Mouse (Mus musculus): Measurements from ENCODE around the gene Nfkbiz. TPM values are rescaled to one million over a fixed set of nuclear protein-coding genes. Genes with fewer than 3 reads are reported as not detected.
A peak's percentile ranks its signal among the peaks of the same experiment; 100 is the strongest.

The Nfkbiz gene
- total RNA-seq, 2 experiments from 2014 or later = 3.0 to 4.0 TPM

DNA sequence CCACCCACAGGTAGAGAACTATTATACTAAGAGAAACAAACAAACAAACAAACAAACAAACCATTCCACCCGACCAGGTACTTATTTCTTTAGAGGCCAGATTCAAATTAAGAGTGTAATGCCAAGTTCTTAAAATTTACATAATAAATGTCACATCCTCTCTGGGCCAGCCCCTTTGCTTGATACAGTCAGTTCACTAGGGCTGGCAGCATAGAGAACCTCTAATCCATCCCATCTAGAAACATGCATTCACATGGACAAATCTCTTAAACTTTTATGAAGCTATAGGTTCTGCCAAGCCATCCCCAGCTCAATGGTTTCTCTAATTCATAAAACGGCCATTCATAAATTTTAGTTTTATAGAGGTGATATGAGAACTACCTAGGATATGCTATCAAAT is 1.5 kb downstream of the Nfkbiz start:
- no peak for DNase-seq
- intact Hi-C loops (cut with DNase I) = loop anchor here (10.0 kb wide), 1 partner anchor 222 kb away; no protein-coding TSS in a partner anchor

DNA sequence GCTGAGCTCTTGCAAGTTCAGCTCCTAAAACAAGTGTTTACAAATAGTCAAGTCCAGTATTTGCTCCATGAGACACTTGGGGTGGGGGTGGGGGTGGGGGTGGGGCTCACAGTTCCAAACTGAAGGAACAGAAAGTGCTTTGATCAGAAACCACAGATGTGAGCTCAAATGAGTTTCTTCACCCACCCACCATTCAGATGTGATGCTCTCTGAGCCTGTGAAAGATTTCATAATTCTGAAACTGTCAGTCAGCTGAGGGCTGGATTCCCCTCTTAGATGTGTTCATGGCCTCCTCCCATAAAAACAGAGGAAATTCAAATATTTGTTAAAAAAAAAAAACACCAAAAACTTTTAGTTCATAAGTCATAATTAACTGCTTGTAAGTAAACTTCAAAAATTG is 2.9 kb downstream of the Nfkbiz start:
- no peak for DNase-seq
- intact Hi-C loops (cut with DNase I) = loop anchor here (10.0 kb wide), 1 partner anchor 221 kb away; no protein-coding TSS in a partner anchor

DNA sequence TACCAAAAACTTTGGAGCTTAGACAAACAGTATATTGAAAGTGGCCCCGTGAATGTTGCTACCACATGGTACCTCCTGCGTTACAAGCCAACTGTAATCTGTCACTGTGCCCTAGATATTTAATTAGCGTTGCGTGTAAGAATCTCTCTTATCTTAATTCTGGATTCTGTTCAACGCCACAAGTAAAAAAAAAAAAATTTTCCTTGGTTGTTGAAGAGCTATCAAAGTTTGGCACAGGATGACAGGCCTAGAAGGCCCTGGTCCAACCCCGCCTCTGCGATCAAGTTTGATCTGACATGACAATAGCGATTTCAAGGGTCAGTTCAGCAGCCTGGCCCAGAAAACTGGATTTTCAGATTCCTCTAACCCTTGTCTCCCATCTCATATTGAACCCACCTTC is 6.1 kb downstream of the Nfkbiz start:
- intact Hi-C loops (cut with DNase I) = loop anchor here (10.0 kb wide), 1 partner anchor 218 kb away; no protein-coding TSS in a partner anchor

DNA sequence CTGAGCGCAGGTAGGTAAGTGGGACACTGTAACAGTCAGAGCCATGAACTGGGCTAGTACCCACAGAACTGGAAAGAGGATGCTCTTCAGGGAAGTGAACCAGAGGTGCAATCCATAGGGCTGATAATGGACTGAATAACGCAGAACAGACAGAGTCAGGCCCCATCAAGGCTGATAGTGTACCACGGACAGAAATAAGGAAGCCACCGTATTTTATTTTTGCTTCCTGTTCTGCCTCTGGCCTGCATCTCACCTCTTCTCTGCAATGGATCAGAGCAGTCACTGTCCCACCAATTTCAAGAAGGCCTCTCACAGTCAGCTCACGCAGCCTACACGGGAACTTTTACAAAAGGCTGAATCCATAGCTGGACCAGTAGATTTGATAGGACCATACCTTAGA is 6.7 kb downstream of the Nfkbiz start:
- DNase-seq = no peak
- intact Hi-C loops (cut with DNase I) = loop anchor here (10.0 kb wide), 1 partner anchor 217 kb away; no protein-coding TSS in a partner anchor

More for the DNA sequence above, 6.1 kb downstream of the Nfkbiz start:
- DNase-seq = no peak

DNA sequence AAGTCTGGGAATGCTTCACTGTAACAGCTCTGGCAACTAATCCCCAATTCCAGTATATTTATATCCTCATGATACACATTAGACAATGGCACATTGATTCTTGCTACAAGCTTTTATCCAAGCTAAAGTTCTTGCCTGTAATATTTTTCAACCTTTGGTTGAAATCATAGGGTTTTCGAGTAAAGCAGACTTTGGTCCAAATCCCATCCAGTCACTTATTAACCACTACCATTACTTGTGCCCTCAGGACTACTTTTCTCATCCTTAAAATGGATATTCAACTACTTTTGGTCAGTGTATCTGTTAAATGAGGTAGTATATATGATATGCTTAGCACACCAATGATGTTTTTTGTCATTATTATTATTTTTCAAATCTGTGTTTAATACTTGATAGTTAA is 7.2 kb downstream of the Nfkbiz start:
- intact Hi-C loops (cut with DNase I) = loop anchor here (10.0 kb wide), 1 partner anchor 217 kb away; no protein-coding TSS in a partner anchor
- no peak for DNase-seq

DNA sequence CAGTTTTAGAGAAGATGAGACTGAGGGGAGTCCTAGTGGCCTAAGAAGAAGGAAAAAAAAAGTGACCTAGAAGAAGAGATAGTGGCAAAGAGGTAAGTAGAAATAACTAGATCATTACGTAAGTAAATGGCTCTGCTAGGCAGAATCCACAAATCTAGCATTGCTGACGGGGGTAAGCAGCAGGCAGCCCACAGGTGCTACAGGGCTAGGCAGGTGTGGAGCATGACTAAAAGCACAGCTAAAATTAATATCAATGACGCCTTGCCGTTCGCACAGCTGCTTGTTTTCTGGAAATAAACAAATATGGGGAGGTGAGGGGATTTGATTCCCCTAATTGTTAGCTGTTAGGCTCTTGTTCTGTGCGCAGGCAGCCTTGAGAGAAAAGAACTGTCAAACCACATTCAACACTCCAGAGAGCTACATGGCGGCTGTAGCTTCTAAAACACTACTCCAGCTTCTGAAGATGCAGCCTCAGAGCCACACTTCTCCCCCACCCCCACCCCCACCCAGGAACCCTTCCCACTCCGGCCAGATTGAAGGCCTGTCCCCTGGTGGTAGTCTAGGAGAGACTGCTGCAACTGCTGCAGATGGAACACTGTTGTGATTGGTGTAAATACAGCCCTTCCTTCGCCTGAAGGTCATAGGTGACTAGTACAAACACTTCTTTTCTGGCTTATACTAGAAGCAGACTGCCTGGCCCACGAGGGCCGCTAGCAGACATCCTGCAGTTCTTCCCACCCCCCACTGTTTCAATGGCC is 15.1 kb downstream of the Nfkbiz start:
- intact Hi-C loops (cut with DNase I) = loop anchor here (1.0 kb wide), 1 partner anchor 15 kb away; the partner anchor contains the start of gene Nfkbiz

DNA sequence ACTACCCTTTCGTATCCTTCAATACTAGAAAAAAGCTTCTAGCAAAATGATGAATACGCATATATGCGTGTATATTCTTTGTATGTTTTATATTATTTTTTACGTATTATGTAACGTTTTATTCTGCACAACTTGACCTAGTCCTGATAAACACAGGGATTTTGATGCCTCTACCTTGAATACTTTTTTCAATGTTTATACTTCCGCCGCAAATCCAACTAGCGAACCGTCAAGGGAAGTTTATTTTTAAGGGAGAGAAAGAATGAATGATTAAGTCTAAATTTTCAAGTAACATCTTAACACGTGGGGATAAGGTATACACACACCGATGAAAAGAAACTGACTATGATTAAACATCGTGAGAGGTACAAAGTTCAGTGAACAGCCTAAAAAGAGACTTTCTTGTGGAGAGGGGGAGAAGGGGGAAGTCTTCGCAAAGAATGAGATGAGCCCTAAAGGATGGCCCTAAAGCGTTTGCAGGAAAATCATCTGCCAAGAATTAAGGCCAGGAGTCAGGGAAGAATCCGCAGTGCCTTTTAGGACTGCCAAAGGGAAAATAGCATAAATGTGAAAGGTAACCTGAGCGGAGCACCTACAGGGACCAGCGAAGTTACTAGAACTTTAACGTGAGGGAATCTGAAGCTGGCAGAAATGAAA is 15.8 kb downstream of the Nfkbiz start:
- no peak for DNase-seq
- intact Hi-C loops (cut with DNase I) = loop anchor here (1.0 kb wide), 1 partner anchor 15 kb away; the partner anchor contains the start of gene Nfkbiz

More for the DNA sequence above, 15.1 kb downstream of the Nfkbiz start:
- DNase-seq = no peak

DNA sequence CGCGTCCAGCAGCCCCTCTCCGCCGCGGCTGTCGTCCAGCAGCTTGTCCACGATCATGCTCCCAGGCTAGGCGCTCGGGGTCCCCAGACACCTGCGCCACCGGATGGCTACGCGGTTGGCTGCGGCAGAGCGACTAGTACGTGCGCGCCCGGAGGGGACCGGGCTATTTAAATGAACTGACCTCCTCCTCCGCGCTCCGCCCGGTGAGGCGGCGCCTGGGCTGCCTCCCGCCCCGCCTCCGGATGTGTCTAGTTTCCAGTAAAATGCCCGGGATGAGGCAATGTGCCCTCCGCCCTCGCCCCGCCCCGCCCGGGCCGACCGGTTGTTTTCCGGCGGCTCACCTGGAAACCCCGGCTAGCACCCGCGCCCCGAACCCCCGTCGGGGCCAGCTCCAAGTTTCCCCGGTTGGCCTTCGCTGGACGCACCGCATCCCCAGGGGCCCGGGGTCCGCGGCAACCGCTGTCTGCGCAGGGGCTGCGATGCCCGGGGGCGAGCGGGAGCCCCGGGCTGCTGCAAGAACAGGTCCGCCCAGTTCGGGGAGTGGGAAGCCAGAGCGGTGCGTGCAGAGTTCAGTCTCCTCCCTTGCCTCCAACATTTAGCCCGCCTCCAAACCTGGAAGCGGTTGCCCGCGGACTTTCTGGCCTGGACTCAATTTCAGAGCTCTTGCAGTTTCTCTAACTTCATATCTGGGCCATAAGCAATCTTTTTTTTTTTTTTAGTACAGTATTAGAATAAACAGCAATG is 16.5 kb downstream of the Nfkbiz start:
- intact Hi-C loops (cut with DNase I) = no loop called here
- peak; percentile 94 for DNase-seq

DNA sequence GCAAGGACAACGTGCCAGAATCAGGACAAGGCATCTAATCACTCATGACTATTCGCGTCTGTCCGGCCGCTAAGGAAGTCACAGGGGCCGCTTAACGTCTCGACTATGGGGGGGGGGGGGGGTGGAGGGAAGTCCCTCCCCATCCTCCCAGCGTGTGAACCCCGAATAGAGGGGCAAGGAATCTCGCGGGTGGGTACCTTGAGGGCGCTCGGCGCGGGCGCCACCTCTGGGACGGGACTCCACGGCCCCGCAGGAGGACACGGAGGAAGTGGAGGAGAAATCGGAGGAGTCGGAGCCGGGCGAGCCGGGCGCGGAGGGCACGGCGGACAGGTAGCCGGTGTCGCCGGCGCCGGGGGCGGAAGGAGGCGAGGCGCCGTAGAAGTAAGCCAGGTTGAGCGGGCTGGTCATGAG is 17.1 kb downstream of the Nfkbiz start:
- intact Hi-C loops (cut with DNase I) = no loop called here
- DNase-seq = peak; percentile 47

DNA sequence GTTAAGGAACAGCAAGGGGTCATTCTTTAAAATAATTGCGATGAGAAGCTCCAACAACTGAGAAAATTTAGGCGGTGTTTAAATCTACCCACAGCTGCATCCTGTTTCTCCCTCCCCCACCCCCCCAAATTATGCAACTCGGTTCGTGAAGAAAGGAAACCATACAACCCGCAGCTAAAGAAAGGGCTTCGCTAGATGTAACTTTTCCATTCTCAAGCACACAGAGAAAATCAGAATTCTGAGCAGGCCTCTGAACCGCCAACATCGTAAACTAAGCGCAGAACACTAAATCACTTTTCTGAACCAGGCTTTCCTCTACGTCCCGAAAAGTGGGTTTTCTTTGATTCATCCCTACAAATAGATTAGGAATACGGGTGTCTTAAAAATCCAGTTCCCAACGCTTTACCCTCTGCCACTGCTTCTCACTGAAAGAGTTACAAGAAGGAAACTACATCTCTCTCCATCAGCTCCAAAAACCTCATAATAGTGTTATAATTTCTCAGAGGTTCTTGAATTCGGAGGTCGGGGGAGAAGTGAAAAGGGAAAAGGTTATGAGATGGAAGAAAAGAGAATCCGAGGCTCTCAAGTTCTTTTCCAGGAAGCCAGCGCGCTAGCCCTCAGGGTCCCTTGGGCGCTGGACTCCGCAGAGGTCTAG is 17.7 kb downstream of the Nfkbiz start:
- peak; percentile 34 to 42 for DNase-seq
- intact Hi-C loops (cut with DNase I) = no loop called here

DNA sequence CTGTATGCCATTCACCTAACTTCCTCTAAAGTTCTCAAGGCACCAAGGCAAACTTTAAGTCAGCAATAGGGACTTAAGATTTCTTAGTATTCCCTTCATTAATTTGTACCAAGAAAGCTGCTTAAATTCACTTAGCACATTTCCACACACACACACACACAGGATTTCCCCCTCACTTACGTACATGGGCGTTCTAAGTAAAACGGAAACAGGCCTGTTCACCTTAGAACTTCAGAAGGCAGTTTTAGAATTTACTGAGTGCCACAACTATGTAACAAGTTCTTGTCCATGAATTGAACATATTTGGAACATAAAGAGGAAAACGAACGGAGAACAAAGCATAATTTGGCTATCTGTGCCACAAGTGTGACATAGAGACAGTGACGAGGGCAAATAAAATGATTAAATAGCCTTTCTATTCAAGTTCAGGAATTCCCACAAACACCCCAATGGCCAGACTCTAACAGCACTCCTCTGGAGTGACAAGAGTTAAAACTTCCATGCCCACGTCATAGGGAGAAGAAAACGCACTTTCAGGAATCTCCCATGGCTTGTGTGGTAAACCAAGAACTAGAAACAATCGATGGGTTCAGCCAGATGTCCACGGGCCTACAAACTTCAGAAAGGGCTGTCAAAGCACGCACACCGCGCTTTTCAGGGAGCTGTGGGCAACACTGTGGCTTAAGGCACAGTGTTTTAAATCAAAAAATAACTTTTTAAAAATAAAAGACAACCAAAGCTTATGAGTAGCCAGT is 18.4 kb downstream of the Nfkbiz start:
- intact Hi-C loops (cut with DNase I) = no loop called here

DNA sequence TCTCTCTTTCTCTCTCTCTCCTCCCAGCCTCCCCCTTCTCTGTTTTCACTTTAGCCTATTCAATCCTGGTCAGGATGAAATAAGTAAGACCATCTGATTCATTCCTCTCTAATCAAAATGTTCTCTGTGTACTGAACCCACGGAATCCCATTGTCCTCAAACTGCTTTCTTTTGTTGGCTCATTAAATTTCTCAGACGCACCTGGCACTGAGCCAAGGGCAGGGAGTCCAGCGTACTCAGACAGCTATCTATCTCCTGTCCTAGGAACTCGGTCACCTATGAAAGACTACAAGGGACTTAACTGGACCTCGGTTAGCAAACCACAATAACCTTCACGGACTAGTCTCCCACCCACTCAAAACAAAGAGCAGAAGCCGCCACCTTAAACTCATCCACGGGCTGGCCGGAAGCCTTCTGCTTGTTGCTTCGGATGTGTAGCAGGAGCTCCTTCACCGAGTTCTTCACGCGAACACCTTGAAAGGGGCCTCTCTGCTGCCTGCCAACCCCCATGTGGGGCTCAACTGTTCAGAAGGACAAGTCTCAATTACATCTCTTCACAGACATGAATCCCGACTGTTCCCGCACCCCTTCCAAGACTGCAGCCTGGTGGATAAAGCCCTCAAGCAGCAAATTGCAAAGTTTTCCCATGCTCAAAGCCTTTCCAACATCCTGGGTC is 19.4 kb downstream of the Nfkbiz start:
- peak; percentile 59 to 69 for DNase-seq
- intact Hi-C loops (cut with DNase I) = no loop called here

More for the DNA sequence above, 18.4 kb downstream of the Nfkbiz start:
- DNase-seq = peak; percentile 37 to 41

DNA sequence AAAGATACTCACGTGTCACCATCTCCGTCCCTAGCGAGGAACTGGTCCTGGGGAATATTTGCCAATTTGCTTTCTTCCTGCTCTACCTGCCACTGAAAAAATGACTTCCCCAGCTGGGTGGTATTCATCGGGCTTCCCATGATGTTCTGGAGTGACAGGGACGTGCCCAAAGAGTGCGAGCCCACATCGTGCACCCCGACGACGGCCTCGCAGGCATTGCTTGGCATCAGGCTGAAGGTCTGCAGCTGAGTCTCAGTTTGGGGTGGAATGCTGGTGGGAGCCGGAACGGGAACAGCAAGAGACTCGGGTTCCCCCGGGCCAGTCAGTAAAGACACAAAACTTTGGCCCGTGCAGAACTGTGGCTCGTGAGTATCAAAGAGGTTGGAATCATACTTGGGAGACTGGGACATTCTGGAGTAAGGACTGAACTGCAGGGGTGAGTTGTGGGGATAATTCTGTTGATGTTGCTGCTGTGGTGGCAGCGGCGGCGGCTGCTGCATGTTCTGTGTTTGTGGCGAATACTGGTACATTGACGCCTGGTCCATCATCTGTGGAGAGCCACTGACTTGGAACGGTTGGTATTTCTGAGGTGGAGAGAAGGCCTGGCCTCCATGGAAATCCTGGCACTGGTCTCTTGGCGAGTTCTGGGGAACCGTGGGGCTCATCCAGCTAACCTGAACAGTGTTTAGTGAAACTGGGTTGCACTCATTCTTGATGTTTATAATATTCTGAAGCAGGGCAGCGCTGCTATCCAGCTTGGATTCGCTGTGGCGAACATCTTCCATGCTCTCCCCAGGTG is 20.8 kb downstream of the Nfkbiz start:
- intact Hi-C loops (cut with DNase I) = no loop called here
- DNase-seq = no peak

DNA sequence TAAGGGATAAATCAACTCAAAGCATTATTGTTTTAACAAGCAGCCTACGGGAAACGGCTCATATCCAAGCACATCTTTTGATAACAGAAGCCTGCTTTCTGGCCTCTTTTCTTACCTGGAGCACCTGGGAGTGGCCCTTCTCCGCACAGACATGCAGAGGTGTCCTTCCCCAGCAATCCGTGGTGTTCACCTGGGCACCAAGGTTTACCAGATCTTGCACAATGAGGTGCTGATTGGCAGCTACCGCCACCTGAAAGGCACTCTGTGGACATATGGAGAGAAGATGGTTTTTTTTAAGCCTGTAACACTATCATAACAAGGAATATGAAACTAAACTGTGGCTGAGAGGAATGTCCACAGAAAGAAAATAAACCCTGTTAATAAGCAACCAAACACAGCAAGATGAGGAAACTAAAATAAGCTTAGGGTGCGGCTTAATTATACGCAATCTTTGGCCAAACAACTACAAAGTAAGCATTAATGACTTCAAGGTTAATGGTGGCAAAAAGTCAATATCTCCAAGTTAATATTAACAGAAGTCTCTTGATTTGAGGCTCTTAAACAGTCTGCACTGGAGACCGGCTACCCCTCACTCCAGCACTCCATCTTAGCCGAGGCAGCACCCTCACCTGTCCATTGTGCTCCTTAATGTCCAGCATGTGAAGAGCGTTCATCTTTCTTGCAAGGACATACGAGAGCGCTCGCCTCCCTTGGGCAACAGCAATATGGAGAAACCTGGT is 22.3 kb downstream of the Nfkbiz start:
- intact Hi-C loops (cut with DNase I) = no loop called here
- DNase-seq = no peak

DNA sequence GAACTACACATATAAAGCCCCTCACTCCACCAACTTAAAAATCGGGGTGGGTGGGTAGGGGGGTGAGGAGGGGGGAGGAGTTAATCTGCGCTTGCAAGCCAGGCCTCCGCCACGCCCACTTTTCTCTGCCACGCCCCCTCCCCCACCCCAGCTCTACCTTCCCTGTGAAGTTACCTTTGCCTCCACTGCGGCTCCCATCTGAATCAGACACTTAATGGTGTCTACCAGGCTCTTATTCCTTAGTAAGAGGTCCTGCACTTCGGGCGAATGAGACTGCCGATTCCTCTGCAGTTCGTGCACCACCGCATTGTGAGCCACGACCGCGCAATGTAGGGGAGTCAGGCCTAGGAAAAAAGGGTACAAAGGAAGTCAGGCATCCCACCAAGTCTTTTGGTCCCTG is 23.2 kb downstream of the Nfkbiz start:
- intact Hi-C loops (cut with DNase I) = no loop called here
- DNase-seq = no peak

DNA sequence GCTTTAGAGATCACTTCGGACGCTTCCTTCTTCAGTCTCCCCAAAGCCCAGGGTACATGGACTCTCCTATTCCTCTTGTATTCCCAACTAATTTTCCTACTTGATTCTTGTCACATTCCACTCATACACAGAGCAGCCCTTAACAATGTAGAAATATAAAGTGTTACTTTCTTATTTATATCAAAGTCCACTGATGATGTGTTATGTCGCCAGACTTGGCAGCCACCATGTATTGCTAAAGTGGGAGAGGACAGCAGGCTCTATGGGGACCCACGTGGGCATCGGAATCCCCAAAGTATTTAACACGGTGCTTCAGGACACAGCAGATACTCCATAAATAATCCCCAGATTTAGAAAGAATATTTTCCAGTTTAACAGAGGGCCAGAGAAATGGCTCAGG is 24.0 kb downstream of the Nfkbiz start:
- intact Hi-C loops (cut with DNase I) = no loop called here
- no peak for DNase-seq

DNA sequence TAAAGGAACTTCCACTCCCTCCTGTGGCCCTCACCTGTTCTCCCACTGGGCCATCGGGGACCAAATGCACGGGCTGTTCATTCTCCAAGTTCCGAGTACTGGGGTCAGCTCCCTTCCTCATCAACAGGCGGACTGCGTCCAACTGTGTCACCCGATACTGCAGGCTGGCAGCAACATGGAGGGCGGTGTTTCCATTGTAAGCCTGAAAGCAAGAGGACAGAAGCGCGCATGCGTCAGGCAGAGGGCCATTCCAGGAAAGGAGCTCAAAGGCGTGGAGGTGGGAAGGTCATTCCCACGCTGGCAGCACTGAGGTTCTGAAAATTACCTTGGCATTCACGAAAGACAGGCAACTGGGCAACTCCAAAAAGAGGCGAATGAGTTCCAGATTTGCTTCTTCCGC is 24.8 kb downstream of the Nfkbiz start:
- intact Hi-C loops (cut with DNase I) = no loop called here
- DNase-seq = no peak

DNA sequence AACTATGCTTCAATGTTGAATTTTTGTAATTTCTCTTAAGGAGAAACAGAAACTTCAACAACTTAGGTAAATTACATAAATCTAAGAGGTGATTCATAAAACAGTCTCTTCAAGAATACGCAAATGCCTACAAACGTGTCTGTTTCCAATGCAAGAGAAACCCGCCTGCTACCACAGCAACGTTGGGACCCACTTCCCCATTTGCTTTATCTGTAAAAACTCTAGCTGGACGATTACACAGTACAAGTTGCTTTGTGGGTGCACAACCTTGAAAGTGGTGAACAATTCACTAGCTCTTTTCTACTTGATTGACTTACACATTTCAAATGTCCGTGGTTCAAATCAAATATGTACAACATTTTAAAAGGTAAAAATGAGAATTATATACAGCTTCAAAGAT is 26.9 kb downstream of the Nfkbiz start:
- no peak for DNase-seq
- intact Hi-C loops (cut with DNase I) = no loop called here

Data from heart, postnatal 10 days (tissue).